Mouse (Mus musculus): ENCODE results near the gene Zranb2. TPM values are rescaled to one million over a fixed set of nuclear protein-coding genes. Genes with fewer than 3 reads are reported as not detected.

Gene Zranb2
- polyA plus RNA-seq, 1 experiment: 89.2 TPM

DNA sequence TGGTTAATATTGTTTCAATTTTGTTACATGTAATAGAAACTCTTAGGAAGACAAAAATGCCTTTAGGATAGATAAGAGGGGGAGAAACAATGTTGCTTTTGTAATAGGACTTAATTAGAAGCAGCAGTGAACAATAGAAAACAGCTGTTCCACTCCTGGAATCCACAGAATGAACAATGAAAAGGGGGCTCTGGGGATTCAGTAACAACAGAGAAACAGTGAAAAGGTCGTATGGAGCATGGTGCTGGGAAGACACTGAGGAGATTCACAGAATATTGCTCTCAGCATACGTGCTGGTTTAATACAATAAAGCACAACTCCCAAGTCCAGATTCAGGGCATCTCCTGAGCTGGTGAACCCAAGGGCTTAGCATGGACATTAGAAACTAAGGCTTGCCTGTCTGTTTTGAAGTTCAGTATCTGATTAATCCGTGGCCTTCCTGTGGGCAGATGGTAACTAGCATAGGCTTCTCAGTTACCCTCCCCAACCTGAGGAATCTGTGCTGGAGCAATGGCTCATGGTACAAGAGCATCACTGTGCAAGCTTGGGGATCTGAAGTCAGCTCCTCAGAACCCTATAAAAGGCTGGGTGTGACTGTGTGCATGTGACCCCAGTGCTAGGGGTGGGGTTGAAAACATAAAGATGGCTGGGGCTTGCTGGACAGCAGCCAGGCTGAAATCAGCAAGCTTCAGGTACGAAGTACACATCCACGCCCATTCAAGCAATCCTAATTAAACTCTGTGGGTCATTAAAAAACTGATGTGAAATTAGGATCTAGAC lies 48.9 kb downstream of the Zranb2 start:
- no peak overlapping the region for H3K27ac ChIP-seq (ENCODE audit: control insufficient read depth, insufficient read depth, low read depth, low read length, poor library complexity)
- peaks cover 1% of the 10 kb centered on the region; the same call in 1 of the 2 replicates for H3K4me1 ChIP-seq (ENCODE audit: control insufficient read depth, insufficient read depth, low read length)
- no peak overlapping the region for H3K4me3 ChIP-seq (replicated peaks; ENCODE audit: control insufficient read depth, low read depth, low read length)
- WGBS: 63% methylated on average over 5 of the region's 5 CpGs
- TF ChIP-seq POLR2A (IDR thresholded peaks at IDR 0.05; ENCODE audit: borderline replicate concordance, control insufficient read depth, low read depth, low read length) (no peak), CTCF (IDR thresholded peaks at IDR 0.05; ENCODE audit: control insufficient read depth, insufficient read depth, low read length) (no peak)

DNA sequence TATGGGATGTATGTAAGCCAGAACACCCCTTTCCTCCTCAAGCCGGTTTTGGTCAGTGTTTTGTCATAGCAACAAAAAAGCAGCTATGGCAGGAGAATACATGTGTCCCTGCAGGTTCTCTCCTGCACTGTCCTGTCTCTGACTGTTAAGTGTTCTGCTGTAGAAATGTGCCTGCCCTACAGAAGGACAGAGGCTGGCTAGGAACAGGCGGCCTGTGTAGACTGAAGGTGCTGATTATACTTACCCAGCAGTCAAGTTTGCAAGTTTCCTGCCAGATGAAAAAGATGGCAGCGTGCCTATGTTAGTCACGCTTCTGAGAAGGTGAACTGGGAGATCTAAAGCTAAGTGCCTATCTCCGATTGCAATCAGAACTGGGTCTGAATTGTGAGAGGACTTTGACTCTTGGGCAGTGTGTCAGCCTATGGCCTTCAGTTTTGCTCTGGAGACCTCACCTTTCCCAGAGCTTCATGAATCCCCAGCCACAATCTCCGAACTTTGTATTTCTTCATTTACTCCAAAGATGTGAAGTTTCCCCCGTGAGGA lies 63.9 kb downstream of the Zranb2 start:
- TF ChIP-seq CTCF (IDR thresholded peaks at IDR 0.05; ENCODE audit: control insufficient read depth, insufficient read depth, low read length) (no peak), POLR2A (IDR thresholded peaks at IDR 0.05; ENCODE audit: borderline replicate concordance, control insufficient read depth, low read depth, low read length) (no peak)
- Histone ChIP-seq H3K27ac (ENCODE audit: control insufficient read depth, insufficient read depth, low read depth, low read length, poor library complexity) (no peak overlapping the region), H3K4me3 (replicated peaks; ENCODE audit: control insufficient read depth, low read depth, low read length) (no peak overlapping the region), H3K4me1 (ENCODE audit: control insufficient read depth, insufficient read depth, low read length) (no peaks in the 10 kb centered on the region)
- 65% methylated on average over 7 of the region's 7 CpGs for WGBS

Other genes with a start within 250 kb of the Zranb2 start
- gene Ptger3, start 32.7 kb downstream of the Zranb2 start, polyA plus RNA-seq (2011; ENCODE audit: insufficient read depth, insufficient read length, low replicate concordance, missing spikeins): 1.6 and 4.8 TPM in 2 replicates

All from bone marrow, adult 2 months (tissue).